Mouse (Mus musculus): ENCODE measurements at regions not wholly inside any gene's neighbourhood (a gene's known extent, or its start where the extent isn't known, plus 50 kb on each side); places are given as distances from the start of the nearest gene placed in this dataset.

DNA sequence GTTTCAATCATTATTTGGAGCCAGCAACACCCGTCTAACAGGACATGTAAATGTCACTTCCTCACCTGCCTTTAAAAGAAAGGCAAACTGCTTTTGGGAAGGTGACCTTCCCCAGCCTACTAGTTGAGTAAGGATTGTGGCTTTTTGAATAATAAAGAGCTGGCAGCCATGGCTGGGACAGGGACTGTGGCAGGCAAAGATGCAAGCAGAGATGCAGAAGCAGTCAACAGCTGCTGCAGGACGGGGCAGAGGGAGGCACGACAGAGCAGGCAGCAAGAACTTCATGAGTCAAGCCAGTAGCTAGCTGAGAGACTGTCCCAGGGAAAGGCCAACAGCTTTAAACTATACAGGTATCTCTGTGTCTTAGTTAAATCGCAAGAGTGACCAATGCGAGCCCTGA lies 334.7 kb upstream of the Zfp462 start:
- no peak for DNase-seq (ENCODE audit: low spot score)

DNA sequence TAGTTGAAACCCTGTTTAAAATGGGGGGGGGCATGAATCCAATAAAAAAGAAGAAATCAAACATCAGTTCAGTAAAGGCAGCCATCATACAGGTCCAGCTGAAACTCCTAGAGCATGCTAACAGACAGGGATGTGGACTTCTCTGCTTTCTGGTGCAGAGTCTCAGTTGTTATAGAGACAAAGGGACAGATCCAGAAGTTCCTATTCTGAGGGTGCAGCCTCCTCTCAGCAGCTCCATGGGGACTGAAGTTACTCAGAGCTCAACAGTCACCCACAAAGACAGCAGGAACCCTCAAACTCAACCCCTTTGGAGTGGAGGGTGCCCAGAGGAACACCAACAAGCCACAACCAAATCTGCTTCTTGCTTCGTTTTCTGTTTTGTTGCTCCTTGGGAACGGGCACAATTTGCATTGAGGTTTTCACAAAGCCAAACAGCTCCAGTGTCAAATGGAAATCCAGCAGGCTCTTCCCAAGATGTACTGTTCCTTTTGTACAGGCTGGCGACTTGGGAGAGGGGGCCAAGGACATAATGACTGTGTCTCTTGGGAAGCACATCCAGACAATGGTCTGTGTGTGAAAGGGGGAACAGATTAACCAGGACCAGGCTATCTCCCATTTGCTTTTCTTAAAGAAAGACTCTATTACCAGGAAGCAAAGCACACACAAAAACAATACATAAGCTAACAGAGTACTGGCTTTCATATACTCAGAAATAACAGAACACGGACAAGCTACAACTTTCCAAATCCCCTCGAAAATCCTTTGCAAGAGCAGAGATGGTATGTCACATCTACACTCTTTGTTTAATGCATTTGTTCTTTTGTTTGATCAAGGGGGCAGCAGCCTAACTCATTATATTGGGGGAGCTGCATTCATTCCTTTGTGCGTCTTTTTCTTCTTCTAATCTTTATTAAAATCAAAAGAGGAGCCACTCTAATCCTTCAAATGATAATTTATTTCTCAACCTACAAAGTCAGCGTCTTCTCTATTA lies 332.6 kb upstream of the Zfp462 start:
- DNase-seq (ENCODE audit: low spot score) = no peak

DNA sequence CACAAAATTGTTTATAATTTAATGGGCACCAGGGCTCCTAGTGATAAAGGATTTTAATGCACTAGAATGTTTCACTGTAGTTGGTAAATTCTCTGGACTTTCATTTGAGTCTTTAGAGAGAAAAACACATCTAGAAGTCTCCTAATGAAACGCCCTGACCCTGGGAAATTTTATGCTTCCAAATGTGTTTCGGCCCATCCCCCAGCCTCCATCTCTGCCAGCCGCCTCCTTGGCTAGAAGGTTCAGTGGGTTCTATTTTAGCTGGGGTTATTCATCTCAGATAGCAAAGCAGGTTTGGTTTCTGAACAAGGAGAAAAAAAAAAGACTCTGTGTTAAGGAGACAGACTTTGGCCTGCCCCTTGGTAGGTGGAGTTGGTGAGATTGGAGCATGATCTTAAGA lies 331.8 kb upstream of the Zfp462 start:
- DNase-seq (ENCODE audit: low spot score) = no peak

DNA sequence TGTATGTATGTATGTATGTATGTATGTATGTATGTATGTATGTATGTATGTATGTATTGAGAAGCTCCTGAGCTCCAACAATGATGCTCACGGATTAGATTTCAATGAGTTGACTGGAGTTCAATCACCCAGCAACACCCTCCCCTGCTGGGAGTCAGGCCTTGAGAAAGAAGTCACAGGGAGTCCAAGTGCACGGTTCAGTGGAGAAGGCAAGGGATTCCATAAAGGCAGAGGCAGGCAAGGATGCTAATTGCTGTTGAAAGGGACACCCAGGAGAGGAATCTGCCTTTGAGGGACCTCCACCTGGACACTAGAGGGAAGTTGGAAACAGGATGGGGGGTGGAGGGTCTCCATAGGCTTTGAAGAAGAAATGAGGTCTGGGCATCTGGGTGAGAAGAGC lies 331.2 kb upstream of the Zfp462 start:
- DNase-seq (ENCODE audit: low spot score) = no peak

DNA sequence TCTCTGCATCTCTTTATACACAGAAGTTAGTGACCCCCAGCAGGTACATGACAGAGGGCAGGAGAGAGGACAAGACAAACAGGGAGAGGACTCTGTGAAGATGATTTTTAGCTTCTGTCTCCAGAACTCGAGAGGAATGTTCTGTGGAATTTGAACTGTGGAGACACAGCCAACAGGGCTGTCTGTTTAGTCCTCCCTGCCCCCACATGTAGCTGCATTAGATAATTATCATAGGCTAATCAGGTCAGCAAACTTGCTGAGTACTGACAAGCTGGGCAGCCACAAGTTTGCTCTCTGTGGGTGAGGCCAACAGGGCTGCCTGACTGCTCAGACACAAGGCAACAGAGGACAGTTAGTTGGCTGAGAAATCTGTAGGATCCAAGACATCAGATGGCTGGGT lies 329.0 kb upstream of the Zfp462 start:
- no peak for DNase-seq (ENCODE audit: low spot score)

DNA sequence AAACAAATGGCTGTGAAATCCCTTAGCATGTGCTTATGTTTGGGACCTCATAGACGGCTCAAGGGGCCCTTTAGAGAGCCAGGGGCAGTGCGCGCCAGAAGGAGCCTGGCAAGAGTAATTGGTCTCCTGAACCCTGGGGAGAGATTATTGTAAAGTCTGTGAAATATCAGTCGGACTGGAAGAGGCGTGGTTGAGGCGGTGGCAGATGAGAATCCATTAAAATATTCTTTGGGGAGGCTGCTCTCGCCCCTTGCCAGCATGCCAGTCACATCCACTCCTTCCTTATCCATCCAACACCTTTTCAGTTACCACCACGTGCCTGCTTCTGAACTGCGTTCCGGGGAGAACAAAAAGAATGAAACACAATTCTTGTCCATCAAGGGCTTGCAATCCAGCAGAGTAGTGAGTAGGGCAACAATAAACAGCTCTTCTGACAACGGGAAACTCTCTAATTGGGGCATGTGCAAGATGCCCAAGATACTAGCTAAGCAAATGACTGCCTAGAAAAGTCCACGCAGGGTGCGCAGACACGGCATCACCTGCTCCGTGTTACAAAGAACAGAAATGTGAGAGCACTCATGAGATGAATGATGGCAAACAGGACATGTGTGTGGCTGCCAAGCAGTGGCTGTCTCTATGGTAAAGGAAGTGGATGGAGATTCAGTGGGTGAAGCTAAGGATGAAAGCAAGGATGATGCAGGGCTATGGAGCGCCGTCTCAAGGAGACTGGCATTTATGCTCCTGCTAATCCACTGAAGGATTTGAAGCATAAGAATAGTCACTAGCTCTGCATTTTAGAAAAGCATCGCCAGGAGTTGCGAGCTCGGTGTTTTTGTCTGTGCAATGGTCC lies 320.6 kb upstream of the Zfp462 start:
- no peak for DNase-seq (ENCODE audit: low spot score)

DNA sequence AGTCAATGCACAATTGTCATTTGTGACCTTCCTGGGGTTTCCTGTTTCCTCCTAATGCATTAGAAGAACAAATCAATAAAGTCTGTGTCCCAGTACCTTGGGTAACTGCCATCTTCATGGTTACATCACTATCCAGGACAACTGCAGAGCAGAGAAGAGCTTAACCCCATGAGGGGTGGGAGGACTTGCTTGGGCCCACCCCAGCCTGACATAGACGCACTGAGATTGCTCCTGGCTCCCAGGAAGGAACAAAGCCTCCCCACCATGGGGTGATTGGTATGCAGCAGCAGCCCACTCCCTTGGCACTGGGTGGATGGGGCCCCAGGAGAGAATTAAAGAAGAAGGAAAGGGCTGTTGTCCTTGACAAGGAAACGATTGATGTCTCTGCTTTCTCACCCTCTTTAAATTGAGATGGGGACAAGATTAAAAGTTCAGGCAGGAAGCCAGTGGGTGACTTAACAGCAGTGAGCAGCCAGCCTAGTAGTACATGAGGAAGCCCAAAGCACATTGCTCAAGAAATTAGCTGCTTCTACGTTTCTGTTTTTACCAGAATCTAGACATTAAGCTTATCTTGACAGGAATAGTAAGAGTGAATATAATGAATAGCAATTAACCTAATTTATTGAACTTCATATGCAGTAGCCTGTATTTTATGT lies 307.7 kb upstream of the Zfp462 start:
- no peak for DNase-seq (ENCODE audit: low spot score)

DNA sequence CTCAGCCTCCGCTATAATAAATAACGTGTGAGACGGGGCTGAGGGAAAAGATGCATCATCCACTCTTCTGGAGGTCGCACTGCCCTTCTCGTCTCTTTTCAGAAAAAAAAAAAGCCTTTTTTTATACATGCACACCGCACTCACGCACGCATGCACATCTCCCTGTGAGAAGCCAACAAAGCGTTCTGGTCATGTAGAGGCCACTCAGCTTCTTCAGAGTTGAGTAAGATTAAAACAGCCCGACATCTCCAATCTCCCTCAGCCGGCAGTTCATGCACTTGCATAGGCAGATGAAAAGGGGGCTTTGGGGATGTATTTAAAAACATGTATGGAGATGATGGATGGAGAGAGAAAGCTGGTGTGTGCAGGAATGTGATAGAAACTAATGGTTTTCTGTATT lies 298.8 kb upstream of the Zfp462 start:
- DNase-seq (ENCODE audit: low spot score) = no peak

DNA sequence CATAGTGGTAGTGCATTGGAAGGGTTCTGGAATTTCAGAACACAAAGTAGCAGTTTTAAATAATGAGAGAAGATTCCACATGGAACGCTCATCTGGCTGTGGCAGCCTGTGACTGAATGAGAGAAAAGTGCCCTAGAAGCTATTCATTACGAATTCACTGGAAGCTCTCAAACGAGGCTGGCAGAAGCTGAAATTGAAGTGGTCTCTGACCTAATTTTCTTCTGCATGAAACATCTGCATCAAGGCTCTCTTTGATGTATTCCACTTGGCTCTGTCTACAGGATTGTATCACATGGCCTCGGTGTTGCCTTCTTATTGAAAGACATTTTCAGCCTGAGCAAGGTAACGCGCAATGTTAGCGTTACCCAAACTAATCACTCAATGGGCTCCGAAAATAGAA lies 298.4 kb upstream of the Zfp462 start:
- DNase-seq (ENCODE audit: low spot score) = no peak

DNA sequence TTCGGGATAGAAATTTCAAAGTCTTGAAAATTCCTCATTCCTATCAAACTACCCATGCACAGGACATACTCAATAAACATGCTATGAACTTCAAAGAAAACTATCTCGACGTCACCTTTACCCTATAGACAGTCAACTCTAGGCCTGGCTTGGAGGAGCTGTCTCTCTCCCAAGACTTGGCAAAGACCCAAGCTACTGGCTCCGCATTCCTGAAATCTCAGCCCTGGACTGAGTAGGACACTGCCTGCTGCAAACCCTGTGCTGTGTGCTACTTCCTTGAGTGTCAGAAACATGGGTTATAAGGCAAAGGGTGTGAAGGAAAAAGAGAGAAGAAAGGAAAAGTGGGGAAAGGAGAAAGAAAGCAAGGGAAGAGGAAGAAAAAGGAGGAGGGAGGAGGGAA lies 296.6 kb upstream of the Zfp462 start:
- DNase-seq (ENCODE audit: low spot score) = no peak

DNA sequence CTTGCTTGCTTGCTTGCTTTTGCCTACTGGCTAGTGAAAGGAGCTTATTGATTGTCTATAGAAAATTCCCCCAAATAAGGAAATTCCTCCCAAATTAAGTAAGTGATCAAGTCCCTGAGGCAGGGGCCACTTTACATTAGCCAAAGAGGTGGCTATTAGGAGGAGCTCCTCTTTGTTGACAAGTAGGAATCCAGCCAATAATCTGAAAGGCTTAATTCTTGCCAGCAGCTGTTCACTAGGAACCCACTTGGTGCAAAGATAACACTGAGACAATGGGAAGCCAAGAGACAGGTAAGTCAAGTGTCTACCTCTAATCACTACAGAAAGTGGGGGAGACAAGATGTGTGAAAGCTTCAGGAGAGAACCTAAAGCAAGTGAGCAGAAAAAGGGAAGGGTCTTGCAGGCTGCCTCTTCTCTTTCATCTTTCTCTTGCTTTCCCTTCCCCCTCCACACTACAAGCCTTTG lies 293.2 kb upstream of the Zfp462 start:
- DNase-seq (ENCODE audit: low spot score) = no peak

DNA sequence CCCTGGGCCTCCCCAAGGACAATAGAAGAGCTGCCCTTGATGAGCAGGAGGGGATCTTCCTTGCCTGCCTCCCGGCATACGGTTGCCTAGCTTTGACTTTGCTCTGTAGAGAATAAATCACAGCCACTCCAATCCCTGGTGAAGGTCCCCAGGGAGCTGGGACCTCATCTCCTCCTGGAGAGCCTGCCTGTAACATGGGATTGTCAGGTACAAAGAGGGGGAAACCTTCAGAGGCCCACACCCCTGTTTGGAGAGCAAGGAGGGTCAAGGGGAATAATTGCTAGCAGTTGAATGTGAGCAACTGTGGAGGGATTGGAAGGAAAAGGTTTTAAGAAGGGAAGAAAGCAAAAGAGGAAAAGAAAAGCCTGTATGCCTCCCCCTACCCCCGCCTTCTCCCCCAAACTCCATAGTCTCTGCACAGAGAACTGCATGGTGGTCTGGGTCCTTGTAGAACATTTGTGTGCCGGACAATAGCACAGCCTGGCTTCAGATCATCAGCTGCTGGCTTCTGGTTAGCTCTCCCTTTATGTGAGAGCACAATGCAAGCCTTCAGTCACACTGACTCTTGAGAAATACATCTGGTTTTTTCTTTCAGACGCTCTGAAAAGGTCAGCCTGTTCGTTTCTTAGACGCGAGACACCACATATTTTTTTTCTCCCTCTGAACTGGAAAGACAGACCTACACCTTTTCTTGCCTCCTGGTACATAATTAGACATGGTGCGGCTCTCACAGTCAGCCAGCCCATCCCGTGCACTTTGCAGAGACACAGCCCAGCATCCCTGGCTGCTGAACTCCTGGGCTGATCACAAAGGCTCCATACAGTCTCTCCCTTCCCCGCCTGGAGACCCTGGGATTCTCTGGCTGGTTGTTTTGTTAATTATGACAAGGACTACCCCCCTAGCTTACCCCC lies 292.5 kb upstream of the Zfp462 start:
- DNase-seq (ENCODE audit: low spot score) = no peak

DNA sequence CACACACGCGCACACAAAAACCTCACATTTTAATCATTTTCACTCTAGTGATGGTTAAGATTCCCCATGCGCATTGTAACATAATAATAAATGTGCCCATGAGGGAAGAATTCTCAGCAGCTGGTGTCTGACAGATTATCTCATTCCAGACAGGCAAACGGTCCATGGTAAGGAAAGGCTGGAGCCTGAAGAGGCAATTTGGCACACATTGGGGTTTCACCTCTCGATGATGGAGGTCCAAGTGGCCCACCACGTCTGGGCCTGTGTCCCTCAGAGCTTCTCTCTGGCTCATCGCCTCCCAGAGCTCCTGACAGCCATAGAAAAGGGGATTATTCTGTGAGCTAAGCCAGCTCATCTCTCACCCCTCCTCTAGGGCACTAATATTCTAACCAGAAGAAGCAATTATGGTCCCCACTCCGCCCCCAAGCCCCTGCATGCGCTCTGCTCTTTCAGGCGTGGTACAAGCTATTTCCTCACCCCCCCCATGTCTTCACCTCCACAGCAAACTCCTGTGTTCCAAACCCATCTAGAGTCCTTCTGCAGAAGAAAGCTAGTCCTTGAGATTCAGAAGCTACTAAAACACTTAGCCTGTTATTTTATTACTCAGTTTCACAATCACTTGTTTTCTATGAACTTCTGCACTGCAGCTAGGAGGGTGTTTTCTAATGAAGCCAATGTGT lies 291.6 kb upstream of the Zfp462 start:
- DNase-seq (ENCODE audit: low spot score) = no peak
